Mouse (Mus musculus): Measurements from ENCODE around the gene Ccdc34.
"Not testable (repeated sequence)": the region's sequence is repeated elsewhere in the genome, so short reads cannot be mapped to it uniquely, and the experiment has no call there.

Gene Ccdc34

DNA sequence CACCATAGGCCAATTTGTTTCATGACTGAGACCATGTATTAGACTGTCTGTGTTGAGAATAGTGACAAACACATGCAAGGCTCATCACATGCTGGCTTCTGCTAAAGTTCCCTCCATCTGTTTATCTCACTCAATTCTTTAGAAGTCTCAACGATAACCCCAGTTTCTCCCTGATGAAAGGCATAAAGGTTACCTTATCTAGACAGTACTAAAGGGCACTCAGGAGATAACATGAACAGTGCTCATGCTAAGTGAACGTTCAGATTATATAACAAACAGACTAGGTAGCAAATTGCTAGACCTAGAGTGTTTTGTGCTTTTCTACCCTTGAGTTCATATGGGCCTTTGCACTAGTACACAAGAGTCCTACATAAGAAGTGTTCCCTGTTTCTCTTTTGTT, 59.6 kb downstream of the Ccdc34 start:
- DNase-seq (ENCODE audit: low spot score in 2 of 2), result no peak

DNA sequence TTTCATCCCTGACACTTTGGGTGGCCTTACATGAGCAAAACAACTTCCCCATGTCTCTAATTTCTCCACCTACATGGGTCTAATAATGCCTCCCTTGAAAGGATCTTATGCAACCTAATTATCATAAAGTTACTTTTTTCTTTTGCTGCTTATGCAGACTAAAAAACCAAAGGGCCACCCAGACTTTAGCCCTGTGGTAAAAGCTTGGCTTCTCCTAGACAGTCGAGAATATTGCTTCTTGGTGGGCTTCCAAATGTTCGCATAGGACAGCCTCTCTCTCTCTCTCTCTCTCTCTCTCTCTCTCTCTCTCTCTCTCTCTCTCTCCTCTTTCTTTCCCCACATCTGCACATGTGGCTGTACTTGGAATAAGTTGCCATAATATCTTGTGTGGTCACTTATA, 60.0 kb downstream of the Ccdc34 start:
- no peak for DNase-seq (ENCODE audit: low spot score in 2 of 2)

DNA sequence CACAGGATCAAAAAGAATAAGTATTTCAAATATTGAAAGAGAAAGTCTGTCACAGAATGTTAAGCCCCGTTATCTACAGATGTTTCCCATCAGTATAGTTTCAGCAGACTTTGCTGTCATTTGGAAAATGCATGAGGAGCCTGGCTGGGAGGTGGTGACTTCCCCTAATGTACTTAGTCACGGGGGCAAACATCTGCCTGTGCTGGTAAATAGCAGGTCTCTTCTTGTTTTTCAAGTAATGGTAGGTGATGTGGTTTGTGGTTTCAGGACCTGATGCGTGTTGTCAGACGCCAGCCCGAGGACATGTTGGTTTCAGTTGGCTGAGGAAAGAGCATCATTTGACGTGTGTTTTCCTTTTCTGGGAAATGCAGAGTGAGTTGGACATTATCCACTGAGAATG, 62.9 kb downstream of the Ccdc34 start:
- DNase-seq (ENCODE audit: low spot score in 2 of 2), result no peak

DNA sequence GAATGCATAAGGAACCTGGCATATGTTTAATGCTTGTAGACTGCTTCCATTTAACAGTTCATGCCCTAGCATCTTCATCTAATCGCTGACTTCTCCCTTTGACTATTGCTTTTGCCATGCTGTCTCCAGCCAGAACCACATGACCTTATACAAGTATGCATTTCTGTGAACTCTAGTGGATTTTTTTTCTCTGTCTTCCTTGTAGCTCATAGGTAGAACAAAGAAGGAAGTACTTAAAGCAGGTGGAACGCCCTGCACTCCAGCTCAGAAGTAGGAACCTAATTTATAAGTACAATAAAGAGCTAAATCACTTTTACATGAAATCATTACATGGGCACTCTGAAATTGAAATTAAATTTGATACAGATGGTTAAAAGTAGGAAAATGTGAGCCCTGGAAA, 65.4 kb downstream of the Ccdc34 start:
- no peak for DNase-seq (ENCODE audit: low spot score in 2 of 2)

DNA sequence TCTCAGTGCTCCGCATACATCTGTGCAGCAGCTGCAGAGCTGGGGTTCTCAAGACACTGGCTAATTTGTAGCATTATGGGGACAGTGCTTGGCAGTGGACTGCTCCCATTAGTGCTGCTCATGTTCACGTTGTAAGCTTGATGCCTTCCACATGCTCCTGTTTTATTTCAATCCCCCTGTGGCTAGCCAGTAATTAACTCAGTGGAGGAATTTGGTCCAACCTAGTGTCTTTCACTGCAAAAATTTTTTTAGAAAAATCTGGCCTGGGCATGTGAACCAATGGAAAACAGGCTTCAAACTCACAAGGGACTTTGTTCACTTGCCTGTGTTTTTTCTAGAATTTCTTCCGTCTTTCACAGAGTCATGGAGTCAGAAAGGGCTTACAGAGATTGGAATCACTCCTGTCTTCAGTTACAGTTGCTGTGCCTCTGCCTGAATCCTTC, 68.1 kb downstream of the Ccdc34 start:
- no peak for DNase-seq (ENCODE audit: low spot score in 2 of 2)

DNA sequence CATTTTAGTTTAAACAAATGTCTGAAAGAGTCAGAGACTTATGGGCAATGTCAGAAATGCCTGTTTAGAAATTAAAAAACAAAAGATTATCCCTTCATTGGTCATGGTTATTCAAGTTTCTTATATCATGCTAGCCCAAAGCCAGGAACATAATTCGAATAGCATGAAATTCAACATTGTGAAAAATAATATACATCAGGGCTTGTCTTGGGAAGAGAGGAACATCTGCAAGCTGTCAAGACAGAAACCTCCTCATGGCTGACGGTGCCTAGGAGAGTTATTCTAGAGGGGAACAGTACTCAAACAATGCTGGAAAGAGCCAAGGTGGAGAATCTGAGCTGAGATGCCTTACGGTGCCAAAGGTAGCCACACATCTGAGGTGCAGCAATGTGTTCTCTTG, 96.5 kb downstream of the Ccdc34 start:
- no peak for DNase-seq (ENCODE audit: low spot score in 2 of 2)

DNA sequence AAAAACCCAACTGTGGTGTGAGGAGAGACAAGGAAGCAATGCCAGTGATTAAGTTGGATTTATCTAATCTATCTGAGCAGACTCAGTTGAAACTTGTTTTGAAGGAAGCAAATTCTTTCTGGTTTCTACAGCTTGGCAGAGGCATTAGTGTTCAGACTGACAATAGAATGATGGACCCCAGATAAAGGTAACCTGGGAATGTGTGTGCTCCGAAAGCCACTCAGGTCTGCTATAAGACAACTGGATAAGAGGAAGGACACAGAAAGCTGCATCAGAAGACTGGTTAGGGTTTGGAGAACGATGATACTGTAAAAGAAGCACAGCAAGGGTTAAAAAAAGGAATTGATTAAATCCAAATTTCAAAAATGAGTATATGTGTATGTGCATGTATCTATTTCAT, 111.8 kb downstream of the Ccdc34 start:
- DNase-seq (ENCODE audit: low spot score in 2 of 2), result no peak

DNA sequence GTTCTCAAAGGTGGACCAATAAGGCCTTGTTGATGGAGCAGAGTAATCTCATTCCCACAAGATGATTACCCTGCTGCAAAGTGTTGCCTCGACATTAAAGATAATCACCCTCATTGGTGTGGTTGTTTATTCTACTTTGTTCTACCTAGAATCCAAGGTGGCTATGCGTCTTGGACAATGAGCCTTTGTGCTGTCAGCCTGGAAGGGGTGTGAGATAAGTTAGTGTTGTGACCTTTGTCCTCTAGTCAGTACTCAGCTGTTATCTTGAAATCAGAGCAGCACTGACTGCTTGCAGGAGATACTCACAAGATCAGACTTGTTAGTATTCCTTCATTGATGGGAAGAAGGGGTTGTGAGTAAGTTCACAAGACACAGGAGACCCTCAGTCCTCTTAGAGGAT, 114.0 kb downstream of the Ccdc34 start:
- no peak for DNase-seq (ENCODE audit: low spot score in 2 of 2)

DNA sequence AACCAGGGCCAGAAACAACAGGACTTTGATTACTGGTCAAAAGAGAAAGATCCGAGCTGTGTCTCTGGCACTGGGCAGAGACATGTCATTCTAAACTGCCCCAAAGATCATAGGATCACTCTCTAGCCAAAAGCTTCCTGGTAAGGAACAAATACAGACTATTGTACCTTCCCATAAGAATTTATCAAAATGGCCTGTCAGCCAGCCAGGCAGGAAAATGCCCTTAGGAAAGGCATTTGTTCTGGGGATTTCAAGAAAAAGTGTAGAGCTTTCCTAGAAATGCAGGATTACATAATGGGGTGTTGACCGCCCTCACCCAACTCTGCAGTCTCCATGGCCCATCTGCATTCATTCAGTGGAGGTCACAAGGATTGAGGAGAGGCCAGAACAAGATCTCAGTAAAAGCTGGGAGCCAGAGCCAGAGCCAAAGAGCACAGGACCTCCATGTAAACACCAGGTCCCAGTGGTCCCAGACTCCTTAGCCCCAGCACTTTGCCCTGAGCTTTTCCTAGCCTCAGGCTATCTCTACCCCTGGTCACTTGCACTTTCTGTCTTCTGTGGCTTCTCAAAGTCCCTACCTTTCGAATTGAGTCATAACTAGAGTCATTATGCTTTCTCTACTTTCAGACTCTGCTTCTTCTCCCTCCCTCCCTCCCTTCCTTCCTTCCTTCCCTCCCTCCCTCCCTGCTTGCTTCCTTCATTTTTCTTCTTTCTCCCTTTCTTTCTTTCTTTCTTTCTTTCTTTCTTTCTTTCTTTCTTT, 115.9 kb downstream of the Ccdc34 start:
- DNase-seq (ENCODE audit: low spot score in 2 of 2), result no peak

DNA sequence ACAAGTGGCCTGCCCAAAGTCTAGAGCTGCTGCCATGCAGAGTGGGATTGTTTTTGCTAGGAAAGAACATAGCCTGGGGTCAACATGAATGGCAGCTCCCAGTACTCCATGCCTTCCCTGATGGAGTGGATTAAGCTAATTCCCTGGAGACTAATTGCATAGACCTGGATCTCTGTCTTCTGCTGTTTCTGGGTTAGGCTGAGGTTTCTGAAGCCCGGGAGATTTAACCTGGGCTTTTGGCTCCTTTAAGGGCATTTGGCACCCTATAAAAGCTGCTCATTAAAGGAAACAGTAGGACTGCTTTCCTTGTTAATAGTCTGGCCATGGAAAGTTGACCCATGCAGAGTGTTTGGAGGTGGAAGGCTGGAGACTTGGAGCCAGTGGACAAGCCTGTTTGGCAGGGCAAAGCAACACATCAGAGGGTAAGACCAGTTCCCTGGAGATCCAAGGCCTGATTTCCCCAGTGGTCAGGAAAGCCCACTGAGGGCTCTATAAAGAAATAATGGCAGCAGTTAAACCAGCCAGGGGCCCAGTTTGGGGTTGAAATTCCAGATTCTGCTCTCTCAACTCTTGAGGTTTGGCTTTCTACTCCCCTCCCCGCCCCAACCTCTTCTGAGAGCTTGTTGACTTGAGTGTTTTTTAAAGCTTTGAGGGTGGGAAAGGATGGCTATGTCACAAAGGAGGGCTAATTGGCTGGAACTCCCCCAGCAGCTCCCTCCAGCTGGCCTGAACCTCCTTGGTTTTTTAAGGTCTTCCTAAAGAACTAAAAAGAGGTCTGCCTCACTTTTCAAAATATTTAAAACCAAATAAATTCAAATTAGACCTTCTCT, 117.4 kb downstream of the Ccdc34 start:
- DNase-seq (ENCODE audit: low spot score in 2 of 2), result peak; percentile 4 to 13

DNA sequence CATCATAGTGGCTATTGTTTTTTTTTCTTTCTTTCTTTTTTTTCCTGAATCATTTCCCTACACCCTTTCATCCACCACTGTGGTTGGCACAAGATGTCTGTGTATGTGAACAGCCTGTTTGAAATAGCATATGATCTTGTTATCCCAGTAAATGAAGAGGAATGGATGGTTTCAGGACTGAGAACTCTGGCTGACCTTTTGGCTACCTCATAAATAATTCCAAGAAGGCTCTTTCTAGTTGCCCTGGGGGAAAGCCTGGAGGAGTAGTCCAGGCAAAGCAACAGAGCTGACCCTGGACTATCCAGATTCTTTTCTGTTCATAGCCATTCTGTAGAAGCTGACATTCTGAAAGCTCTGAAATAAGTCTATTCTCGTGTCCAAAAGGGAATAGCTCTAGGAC, 119.7 kb downstream of the Ccdc34 start:
- DNase-seq (ENCODE audit: low spot score in 2 of 2), result no peak

DNA sequence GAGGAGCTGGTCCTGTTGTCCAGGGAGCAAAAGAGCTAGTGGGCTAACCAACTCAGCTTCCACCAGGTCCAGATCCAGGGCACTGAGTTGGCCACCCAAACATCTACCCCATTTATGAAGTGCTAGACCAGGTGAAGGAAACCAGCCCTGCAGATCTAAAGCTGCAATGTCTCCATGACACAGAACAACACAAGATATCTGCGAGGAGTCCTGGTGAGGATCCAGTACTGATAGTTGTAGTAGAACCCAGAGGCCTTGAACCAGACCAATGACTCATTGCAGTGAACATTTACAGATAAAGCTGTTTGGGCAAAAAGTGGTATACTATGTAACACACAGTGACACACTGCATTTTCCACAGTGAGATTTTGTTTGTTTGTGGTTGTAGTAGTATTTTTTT, 120.5 kb downstream of the Ccdc34 start:
- DNase-seq (ENCODE audit: low spot score in 2 of 2), result no peak

DNA sequence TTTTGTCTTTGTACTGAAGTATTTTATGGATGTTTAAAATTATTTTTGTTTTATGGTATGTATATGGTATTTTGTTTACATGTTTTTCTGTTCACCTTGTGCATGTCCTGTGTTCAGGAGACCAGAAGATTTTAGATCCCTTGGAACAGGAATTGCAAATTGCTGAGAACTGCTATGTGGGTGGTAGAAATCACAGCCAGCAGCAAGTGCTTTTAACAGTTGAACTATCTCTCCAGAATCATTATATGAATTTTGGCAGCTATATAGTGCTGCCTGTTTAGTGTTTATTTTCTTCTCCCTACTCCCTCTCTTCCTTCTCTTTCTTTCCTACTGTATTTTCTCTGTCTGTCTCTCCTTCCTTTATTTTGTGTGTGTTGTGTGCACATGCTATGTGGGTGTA, 130.4 kb downstream of the Ccdc34 start:
- not testable (repeated sequence) for DNase-seq (ENCODE audit: low spot score in 2 of 2)

DNA sequence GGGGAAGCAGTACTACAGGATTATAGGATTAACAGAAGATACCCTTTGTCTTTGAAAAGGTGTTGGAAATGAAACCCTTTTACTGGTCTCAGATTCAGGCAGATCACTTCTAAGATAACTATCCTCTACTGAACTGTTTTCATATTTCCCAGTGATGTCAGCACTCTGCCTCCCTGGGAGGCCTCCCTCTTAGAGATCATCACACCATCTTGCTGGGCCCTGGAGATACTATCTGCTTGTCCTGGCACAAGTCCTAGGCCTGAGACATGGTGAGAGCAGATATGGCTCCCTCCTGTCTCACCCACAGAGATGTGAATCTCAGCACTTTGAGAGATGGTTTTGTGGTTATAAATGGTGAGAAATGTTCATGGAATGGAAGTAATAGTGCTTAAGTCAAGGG, 131.6 kb downstream of the Ccdc34 start:
- no peak for DNase-seq (ENCODE audit: low spot score in 2 of 2)

DNA sequence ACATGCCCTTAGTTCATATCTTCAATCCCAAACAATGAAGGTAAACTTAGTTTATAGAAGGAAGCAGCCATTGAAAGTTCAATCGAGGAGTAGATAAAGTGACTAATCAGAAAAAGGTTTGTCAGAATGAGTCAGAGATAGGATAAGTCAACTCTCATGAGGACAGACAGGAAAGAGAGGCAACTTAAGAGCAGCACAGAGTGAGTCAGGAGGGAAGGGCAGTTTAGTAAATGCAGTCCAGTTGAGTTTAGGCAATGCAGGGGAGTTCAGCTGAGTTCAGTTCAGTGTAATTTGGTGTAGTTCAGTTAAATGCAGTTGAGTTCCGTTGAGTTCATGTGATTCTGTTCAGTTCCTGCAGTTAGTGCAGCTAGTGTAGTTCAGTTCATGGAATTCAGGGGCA, 138.7 kb downstream of the Ccdc34 start:
- no peak for DNase-seq (ENCODE audit: low spot score in 2 of 2)

DNA sequence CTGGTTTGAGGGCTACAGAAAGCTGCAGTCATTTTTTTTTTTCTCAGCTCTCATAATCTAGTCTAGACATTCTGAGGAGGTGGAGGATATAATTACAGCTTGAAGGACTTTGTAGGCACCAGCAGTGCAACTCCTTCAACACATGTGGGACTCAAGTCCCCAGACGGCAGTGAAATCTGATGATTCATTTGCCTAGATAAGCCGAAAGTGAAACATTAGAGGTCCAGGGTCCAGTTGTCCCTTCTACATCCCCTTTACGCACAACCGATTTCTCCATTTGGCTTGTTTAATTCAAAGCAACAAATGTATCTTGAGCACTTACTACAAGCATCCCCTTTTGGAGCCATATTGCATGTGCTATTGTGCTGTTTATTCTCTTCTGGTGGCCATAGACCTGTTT, 147.4 kb downstream of the Ccdc34 start:
- DNase-seq (ENCODE audit: low spot score in 2 of 2), result no peak

DNA sequence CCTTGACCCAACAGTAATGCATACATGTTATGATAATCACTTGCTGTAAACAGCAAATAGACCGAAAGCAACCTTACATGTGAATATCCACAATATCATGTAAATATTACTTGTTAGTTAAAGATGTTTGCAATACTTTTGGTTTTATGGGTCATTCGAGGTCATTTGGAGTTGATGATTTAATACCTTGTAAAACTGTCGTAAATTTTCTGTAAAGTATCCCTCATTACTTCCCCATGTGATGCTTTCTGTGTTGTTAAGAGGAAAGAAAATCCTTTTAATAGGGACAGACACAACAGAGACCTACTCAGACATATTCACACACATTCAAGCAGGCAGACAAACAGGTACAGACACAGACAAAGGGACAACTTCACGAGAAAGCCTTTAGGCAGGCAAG, 150.1 kb downstream of the Ccdc34 start:
- no peak for DNase-seq (ENCODE audit: low spot score in 2 of 2)

DNA sequence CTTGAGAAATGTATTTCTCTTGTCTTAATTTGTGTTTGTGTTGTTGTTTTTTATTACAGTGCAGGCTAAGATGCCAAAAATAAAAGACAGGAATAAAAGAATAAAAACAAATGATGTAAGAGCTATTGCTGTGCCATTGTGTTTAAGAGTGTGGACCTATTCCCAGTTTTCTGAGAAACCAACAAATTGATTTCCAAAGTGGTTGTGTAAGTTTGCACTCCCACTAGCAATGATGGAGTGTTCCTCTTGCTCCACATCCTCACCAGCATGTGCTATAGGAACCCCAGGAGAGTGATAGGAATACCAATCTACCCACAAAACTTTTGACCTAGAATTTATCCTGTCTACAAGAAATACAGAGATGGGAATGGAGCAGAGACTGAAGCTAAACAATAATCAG, 150.7 kb downstream of the Ccdc34 start:
- DNase-seq (ENCODE audit: low spot score in 2 of 2), result no peak

DNA sequence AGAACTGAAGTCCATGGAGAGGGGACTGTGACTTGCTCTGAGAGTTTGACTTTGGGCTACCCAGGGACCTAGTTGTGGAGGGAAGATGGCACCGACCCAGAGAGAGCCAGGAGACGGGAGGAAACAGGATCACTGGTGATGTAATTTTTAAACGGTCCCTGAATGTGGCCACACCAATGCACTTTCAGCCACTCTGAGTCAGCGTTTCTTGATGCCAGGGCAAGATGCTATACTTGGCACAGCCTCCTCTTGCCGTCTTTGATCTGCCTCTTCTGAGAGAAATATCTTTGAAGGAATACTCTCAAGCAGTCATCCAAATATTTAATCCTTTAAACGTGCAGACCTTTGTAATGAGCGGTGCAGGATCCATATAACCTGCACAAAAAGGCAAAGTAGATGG, 154.8 kb downstream of the Ccdc34 start:
- no peak for DNase-seq (ENCODE audit: low spot score in 2 of 2)

DNA sequence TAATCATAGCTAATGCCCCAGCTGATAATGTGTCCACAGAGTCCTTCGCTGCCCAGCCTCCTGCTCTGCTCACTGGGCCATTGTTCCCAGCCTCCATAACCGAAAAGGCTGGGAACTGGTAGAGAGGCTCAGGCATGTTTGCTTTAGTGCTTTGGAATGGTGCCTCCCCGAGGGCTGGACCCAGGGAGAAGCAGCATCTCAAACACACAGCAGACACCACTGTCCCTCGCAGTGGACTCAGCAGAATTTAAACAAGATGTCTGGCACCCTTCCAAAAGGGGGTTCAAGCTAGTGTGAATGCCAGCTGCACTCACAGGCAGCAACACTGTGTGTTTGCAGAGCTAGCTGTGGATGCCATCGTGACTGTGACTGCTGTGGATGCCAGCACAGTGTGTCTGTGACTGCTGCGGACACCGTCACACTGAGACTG, 156.2 kb downstream of the Ccdc34 start:
- no peak for DNase-seq (ENCODE audit: low spot score in 2 of 2)

DNA sequence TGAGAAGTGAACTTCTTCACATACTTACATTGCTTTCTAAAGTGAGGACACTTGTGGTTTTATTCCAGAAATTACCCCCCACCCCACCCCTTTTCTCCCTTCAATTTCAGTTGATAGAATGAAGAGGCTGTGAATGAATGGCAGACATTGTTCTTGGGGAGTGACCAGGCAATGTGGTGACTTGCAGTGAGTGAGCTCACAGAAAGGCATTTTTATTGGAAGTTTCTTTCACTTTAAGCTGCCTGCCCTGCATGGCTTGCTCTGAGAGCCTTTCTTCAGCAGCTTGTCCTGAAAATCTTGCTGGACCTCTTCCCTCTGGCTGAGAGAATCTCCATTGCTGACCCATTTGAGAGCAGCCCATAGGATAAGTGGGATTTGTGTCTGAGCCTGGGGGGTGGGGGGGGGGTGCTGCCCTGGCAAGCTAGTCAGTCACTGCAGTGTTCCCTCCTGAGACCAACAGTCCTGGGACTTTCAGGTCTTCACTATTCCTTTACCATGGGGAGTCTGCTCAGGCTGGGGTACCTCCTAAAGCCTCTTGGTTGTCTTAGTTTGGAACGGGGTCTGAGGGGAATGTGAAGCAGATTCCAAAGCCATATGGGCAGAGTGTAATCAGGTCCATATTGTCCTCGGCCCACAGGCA, 159.3 kb downstream of the Ccdc34 start:
- no peak for DNase-seq (ENCODE audit: low spot score in 2 of 2)

DNA sequence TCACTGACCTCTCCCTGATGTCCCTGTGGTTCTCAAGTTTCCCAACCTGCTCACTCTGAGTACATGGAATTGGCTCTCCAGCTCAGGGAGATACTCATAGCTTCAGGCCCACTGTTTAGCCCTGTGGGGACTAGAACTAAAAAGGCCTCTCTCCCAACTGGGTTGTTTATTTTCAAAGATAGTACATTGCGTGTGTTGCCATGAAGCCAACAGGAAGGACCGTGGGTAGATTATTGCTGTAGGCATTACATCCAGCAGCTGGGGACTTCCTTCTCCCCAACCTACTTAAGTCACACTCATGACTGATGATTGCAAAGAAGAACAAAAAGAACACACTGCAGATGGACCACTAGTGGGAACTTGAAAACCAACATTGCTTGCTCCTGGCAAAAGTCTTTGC, 159.8 kb downstream of the Ccdc34 start:
- no peak for DNase-seq (ENCODE audit: low spot score in 2 of 2)

DNA sequence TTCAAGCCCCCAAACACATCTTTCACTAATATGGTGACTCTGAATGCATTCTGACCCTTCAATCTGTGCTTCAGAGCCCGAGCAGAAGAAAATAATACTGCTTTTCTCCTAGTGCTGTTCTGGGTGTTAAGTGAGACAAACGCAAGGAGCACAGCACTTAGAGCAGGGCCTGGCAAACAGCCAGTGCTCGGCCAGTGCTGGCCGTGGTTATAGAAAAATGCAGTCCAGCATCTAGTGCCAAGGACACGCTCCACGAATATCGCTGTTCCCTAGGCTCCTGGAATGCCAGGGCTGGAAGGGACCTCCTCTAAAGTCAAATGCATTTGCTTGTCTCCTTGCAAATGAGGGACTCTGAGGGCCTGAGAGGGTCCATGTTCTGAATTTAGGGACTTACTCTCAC, 160.3 kb downstream of the Ccdc34 start:
- DNase-seq (ENCODE audit: low spot score in 2 of 2), result no peak
